Mouse (Mus musculus) hindbrain, embryonic 12.5 days (tissue): ENCODE measurements around the gene Ezr. TPM values are rescaled to one million over a fixed set of nuclear protein-coding genes. Genes with fewer than 3 reads are reported as not detected.

ENCODE experiments used
- ATAC-seq: fragments of 200-750 bp; cut with Nextera tagmentation; 2 replicates; pipeline ENCODE4 v1.8.0; 2017; ENCODE audit warnings: moderate TSS enrichment; ENCODE audit not compliant: low FRiP score
- H3K27ac ChIP-seq: fragments of 300-500 bp; sonication (generic); 2 replicates; pipeline ENCODE4 v1.5.1; 2016; ENCODE audit warnings: mild to moderate bottlenecking
- H3K27me3 ChIP-seq: fragments of 300-500 bp; sonication (generic); 2 replicates; pipeline ENCODE4 v1.6.1; 2016; ENCODE audit warnings: mild to moderate bottlenecking
- H3K36me3 ChIP-seq: fragments of 300-500 bp; sonication (generic); 2 replicates; pipeline ENCODE4 v1.6.1; 2016; ENCODE audit warnings: mild to moderate bottlenecking
- H3K4me1 ChIP-seq: fragments of 300-500 bp; sonication (generic); 2 replicates; pipeline ENCODE4 v1.6.1; 2016
- H3K4me2 ChIP-seq: fragments of 300-500 bp; sonication (generic); replicated peaks from 2 replicates; pipeline ENCODE4 v1.6.1; 2016; ENCODE audit warnings: mild to moderate bottlenecking
- H3K4me3 ChIP-seq: fragments of 300-500 bp; sonication (generic); 2 replicates; pipeline ENCODE4 v1.5.1; 2016; ENCODE audit warnings: mild to moderate bottlenecking
- H3K9ac ChIP-seq: fragments of 300-500 bp; sonication (generic); 2 replicates; pipeline ENCODE4 v1.6.1; 2016; ENCODE audit warnings: mild to moderate bottlenecking, moderate library complexity
- H3K9me3 ChIP-seq: fragments of 300-500 bp; sonication (generic); replicated peaks from 2 replicates; pipeline ENCODE4 v1.6.1; 2016; ENCODE audit warnings: mild to moderate bottlenecking
- WGBS: fragments of 180-500 bp; shearing (Covaris S2); methylation state at CpG from one replicate; pipeline ENCODE4 v1.1.7; 2016; 5-methylcytosine and 5-hydroxymethylcytosine counted together
- polyA plus RNA-seq: library from polyadenylated mRNA; unstranded; fragments of >200 nt; fragmentation: Nextera tagmentation; extraction: Ambion mirVana; gene quantifications from 2 replicates; pipeline ENCODE4 v1.2.1, GENCODE M21; 2016

The Ezr gene
- polyA plus RNA-seq, 1 experiment from 2014 or later = 97.9 TPM

GRCm38 (mm10) chr17:6808521-6809165 is 26.1 kb upstream of the Ezr start:
- Histone ChIP-seq H3K4me1 (peaks cover 11% of the 10 kb centered on the region; the same call in 1 of the 2 replicates), H3K9me3 (no peaks in the 10 kb centered on the region), H3K36me3 (no peaks in the 10 kb centered on the region), H3K4me3 (no peak overlapping the region), H3K9ac (no peak overlapping the region), H3K27me3 (no peaks in the 10 kb centered on the region), H3K4me2 (no peak overlapping the region), H3K27ac (no peak overlapping the region)
- no peak for ATAC-seq
- 63% methylated on average over 8 of the region's 8 CpGs for WGBS

- no peaks in the 10 kb centered on the region for H3K9me3 ChIP-seq
- H3K27me3 ChIP-seq = no peaks in the 10 kb centered on the region
- whole genome bisulfite sequencing = 84% methylated on average over 16 of the region's 16 CpGs
- H3K4me1 ChIP-seq = peaks cover 11% of the 10 kb centered on the region; the same call in 1 of the 2 replicates
- H3K4me2 ChIP-seq = no peak overlapping the region
- H3K4me3 ChIP-seq = no peak overlapping the region
- H3K9ac ChIP-seq = no peak overlapping the region
- H3K36me3 ChIP-seq = no peaks in the 10 kb centered on the region
- no peak overlapping the region for H3K27ac ChIP-seq
- ATAC-seq = no peak
Measured at GRCm38 (mm10) chr17:6807827-6808520, 25.4 kb upstream of the Ezr start.

GRCm38 (mm10) chr17:6804853-6805543 is 22.4 kb upstream of the Ezr start:
- WGBS = 83% methylated on average over 6 of the region's 6 CpGs

GRCm38 (mm10) chr17:6804111-6804510 is 21.5 kb upstream of the Ezr start:
- ATAC-seq = no peak
- Histone ChIP-seq H3K4me1 (peaks cover 5% of the 10 kb centered on the region; the same call in 1 of the 2 replicates), H3K9me3 (peaks cover 7% of the 10 kb centered on the region), H3K9ac (no peak overlapping the region), H3K27ac (no peak overlapping the region), H3K27me3 (no peaks in the 10 kb centered on the region), H3K4me2 (no peak overlapping the region), H3K36me3 (no peaks in the 10 kb centered on the region), H3K4me3 (no peak overlapping the region)
- 88% methylated on average over 6 of the region's 6 CpGs for WGBS

More at GRCm38 (mm10) chr17:6804853-6805543, 22.4 kb upstream of the Ezr start:
- no peaks in the 10 kb centered on the region for H3K36me3 ChIP-seq
- H3K27me3 ChIP-seq = no peaks in the 10 kb centered on the region
- peaks cover 5% of the 10 kb centered on the region; the same call in 1 of the 2 replicates for H3K4me1 ChIP-seq
- no peak overlapping the region for H3K9ac ChIP-seq
- peaks cover 7% of the 10 kb centered on the region for H3K9me3 ChIP-seq
- H3K4me2 ChIP-seq = no peak overlapping the region
- ATAC-seq = no peak
- H3K4me3 ChIP-seq = no peak overlapping the region
- no peak overlapping the region for H3K27ac ChIP-seq

GRCm38 (mm10) chr17:6803614-6804013 is 21.0 kb upstream of the Ezr start:
- WGBS = 90% methylated on average over 1 of the region's 1 CpGs
- H3K36me3 ChIP-seq = no peaks in the 10 kb centered on the region
- H3K27me3 ChIP-seq = no peaks in the 10 kb centered on the region
- H3K4me2 ChIP-seq = no peak overlapping the region
- no peak overlapping the region for H3K27ac ChIP-seq
- H3K4me1 ChIP-seq = peaks cover 3% of the 10 kb centered on the region; the same call in 1 of the 2 replicates
- ATAC-seq = no peak
- peaks cover 7% of the 10 kb centered on the region for H3K9me3 ChIP-seq
- H3K4me3 ChIP-seq = no peak overlapping the region
- no peak overlapping the region for H3K9ac ChIP-seq

- no peak overlapping the region for H3K4me2 ChIP-seq
- peaks cover 7% of the 10 kb centered on the region for H3K9me3 ChIP-seq
- H3K36me3 ChIP-seq = no peaks in the 10 kb centered on the region
- no peaks in the 10 kb centered on the region for H3K27me3 ChIP-seq
- no peak overlapping the region for H3K4me3 ChIP-seq
- peaks cover 6% of the 10 kb centered on the region for H3K4me1 ChIP-seq
- no peak for ATAC-seq
- H3K27ac ChIP-seq = no peak overlapping the region
- no peak overlapping the region for H3K9ac ChIP-seq
- WGBS = 90% methylated on average over 12 of the region's 12 CpGs
Measured at GRCm38 (mm10) chr17:6798392-6799061, 15.9 kb upstream of the Ezr start.

- no peaks in the 10 kb centered on the region for H3K36me3 ChIP-seq
- no peaks in the 10 kb centered on the region for H3K27me3 ChIP-seq
- no peak overlapping the region for H3K4me3 ChIP-seq
- WGBS = 89% methylated on average over 4 of the region's 4 CpGs
- H3K9me3 ChIP-seq = peaks cover 7% of the 10 kb centered on the region
- ATAC-seq = no peak
- no peak overlapping the region for H3K4me2 ChIP-seq
- no peak overlapping the region for H3K27ac ChIP-seq
- peaks cover 6% of the 10 kb centered on the region for H3K4me1 ChIP-seq
- H3K9ac ChIP-seq = no peak overlapping the region
Measured at GRCm38 (mm10) chr17:6797471-6797870, 14.9 kb upstream of the Ezr start.

GRCm38 (mm10) chr17:6794160-6794751 is 11.7 kb upstream of the Ezr start:
- no peak overlapping the region for H3K27ac ChIP-seq
- H3K36me3 ChIP-seq = no peaks in the 10 kb centered on the region
- H3K4me3 ChIP-seq = no peak overlapping the region
- ATAC-seq = no peak
- H3K27me3 ChIP-seq = no peaks in the 10 kb centered on the region
- H3K9me3 ChIP-seq = no peaks in the 10 kb centered on the region
- WGBS = 65% methylated on average over 12 of the region's 12 CpGs
- H3K4me1 ChIP-seq = peaks cover 6% of the 10 kb centered on the region
- no peak overlapping the region for H3K4me2 ChIP-seq
- H3K9ac ChIP-seq = no peak overlapping the region

GRCm38 (mm10) chr17:6789581-6790118 is 7.1 kb upstream of the Ezr start:
- no peaks in the 10 kb centered on the region for H3K9me3 ChIP-seq
- H3K27me3 ChIP-seq = no peaks in the 10 kb centered on the region
- no peak overlapping the region for H3K4me2 ChIP-seq
- peaks cover 2% of the 10 kb centered on the region for H3K4me1 ChIP-seq
- H3K4me3 ChIP-seq = no peak overlapping the region
- H3K9ac ChIP-seq = no peak overlapping the region
- WGBS = 90% methylated on average over 9 of the region's 9 CpGs
- no peak overlapping the region for H3K27ac ChIP-seq
- no peaks in the 10 kb centered on the region for H3K36me3 ChIP-seq
- no peak for ATAC-seq

- Histone ChIP-seq H3K36me3 (no peaks in the 10 kb centered on the region), H3K9me3 (no peaks in the 10 kb centered on the region), H3K27me3 (no peaks in the 10 kb centered on the region), H3K4me3 (no peak overlapping the region), H3K27ac (no peak overlapping the region), H3K4me1 (no peaks in the 10 kb centered on the region), H3K4me2 (no peak overlapping the region), H3K9ac (no peak overlapping the region)
- no peak for ATAC-seq
Measured at GRCm38 (mm10) chr17:6789103-6789502, 6.5 kb upstream of the Ezr start.

GRCm38 (mm10) chr17:6787241-6787640 is 4.7 kb upstream of the Ezr start:
- WGBS = 89% methylated on average over 4 of the region's 4 CpGs
- Histone ChIP-seq H3K27ac (no peak overlapping the region), H3K9ac (no peak overlapping the region), H3K4me1 (peaks cover 6% of the 10 kb centered on the region; the same call in 1 of the 2 replicates), H3K36me3 (no peaks in the 10 kb centered on the region), H3K4me3 (no peak overlapping the region), H3K4me2 (no peak overlapping the region), H3K27me3 (peaks cover 14% of the 10 kb centered on the region), H3K9me3 (no peaks in the 10 kb centered on the region)
- ATAC-seq = no peak
